Mouse (Mus musculus) liver, postnatal 0 days (tissue): ENCODE data around the gene Lfng.

ENCODE experiments used
- CTCF ChIP-seq: sonication (generic); IDR thresholded peaks from 2 replicates; pipeline ENCODE4 v1.5.1; 2016; ENCODE audit warnings: antibody characterized with exemption, low read depth
- EP300 ChIP-seq: IDR thresholded peaks from 2 replicates; pipeline ENCODE4 v1.6.1; 2016; ENCODE audit warnings: antibody characterized with exemption, low read depth, mild to moderate bottlenecking

DNA sequence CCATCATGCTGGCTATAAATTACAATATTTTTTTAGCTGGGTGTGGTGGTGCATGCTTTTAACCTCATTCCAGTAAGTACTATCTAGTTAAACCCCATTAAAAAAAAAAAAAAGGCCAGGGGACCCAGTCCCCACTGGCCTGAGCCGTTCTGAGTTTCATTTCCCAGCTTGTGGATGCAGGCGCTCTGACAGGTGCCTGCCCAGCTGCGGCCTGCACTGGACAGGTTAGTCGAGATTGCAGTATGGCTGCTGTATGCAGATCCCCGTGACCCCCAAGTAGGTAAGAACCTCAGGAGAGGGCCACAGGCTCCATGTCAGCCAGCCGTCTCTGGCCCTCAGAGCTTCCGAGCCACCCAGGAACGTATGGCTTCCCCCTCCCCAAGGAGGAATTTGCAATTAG, 54.3 kb downstream of the Lfng start:
- TF ChIP-seq EP300, result no peak
- TF ChIP-seq CTCF, result no peak
